Mouse (Mus musculus) ovary, adult 10 weeks (tissue): ENCODE results near the gene Dgkk. TPM values are rescaled to one million over a fixed set of nuclear protein-coding genes. Genes with fewer than 3 reads are reported as not detected.

Source experiments
- polyA plus RNA-seq: library from polyadenylated mRNA; stranded (reverse); fragments of 350-450 nt; fragmentation: Illumina TruSeq; extraction: RNeasy Lipid Tissue Mini Kit (QIAGEN cat#74804); gene quantifications from one replicate; pipeline ENCODE4 v1.2.3, GENCODE M21; 2014

Gene Dgkk
- polyA plus RNA-seq: 1.0 TPM

DNA sequence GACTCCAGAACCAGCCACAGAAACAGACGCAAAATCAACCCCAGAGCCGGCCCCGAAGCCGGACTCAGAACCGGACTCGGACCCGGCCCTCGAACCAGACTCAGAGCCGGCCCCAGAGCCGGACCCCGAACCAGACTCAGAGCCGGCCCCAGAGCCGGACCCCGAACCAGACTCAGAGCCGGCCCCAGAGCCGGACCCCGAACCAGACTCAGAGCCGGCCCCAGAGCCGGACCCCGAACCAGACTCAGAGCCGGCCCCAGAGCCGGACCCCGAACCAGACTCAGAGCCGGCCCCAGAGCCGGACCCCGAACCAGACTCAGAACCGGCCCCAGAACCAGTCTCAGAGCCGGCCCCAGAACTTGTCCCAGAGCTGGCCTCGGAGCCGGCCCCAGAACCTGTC, at the start of gene Dgkk:
Gene Dgkk (plus strand): TSS at position 301 of the 400 bp plus-strand sequence.

